Mouse (Mus musculus) thymus, adult 2 months (tissue): ENCODE data around the gene Ltb4r1.

Source experiments
- CTCF ChIP-seq: fragments of 200-500 bp; IDR thresholded peaks from 2 replicates; pipeline ENCODE4 v1.5.1; 2012; ENCODE audit warnings: mild to moderate bottlenecking, control low read depth, low read length, moderate library complexity, borderline replicate concordance; ENCODE audit not compliant: control insufficient read depth, poor library complexity, insufficient read depth; ENCODE audit errors: extremely low read depth
- POLR2A ChIP-seq: fragments of 200-500 bp; IDR thresholded peaks from 2 replicates; pipeline ENCODE4 v1.6.1; 2012; ENCODE audit warnings: mild to moderate bottlenecking, low read length, control low read depth, moderate library complexity; ENCODE audit not compliant: control insufficient read depth, poor library complexity, insufficient read depth; ENCODE audit errors: extremely low read depth

DNA sequence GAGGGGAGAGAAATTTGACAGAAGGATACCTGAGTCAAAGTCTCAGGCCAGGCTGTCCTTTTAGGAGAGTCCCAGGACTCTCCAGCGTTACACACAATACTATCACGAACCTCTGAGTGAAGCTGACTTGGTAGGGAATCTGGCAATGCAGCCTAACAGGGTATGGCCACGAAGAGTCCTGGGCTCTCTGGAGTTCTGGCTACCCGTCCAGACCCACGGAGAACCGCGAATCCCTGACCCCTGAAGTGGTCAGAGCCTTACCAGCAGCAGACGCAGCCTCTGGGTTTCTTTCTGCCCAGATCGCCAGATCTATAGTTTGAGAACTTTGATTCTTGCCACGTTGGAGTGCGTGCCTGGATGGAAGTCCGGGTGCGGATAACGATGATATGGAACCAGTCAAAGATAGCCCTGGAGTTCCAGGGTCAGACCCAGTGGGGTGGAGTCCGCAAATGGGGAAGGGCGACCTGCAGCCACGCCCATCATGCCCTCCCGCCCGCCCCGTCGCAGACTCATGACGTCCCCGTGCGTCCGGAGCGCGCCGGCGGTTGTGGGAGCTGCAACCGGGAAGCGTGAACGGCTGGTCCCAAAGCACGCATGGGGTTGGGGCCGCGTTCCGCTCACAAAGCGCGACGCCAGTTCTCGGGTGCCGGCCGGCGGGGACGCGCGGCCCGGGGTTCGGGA lies 20.4 kb upstream of the Ltb4r1 start, which contains the start of the genes Dhrs1 and Nop9:
- TF ChIP-seq CTCF (no peak), POLR2A (peak; percentile 40; the same call in 1 of the 2 replicates)
